Comparison of ENCODE assay signal across 14 mouse cellular contexts in the genomic region with DNA sequence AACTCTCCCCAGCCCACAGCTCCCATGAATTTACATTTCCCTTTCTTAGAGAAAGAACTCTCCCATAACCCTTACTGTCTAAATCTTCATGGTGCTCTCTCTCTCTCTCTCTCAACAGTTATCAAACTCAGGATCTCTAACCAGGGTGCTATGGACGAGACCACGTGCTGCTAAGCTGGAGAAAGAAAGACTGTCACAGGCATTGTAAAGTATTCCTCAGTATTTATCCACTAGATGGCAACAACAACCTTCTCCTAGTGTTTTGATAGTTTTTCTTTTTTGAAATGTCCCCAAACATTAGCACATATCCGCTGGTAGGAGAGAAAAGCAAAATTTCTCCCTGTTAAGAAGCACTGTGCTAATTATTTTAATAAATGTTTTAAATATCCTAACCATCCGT. TPM values are rescaled to one million over a fixed set of nuclear protein-coding genes. Genes with fewer than 3 reads are reported as not detected.
DNase-seq lines count a peak whose midpoint lies in the region; ATAC-seq and TF ChIP-seq lines count a peak whose summit lies in the region.
"Had no signal": no experiment of that assay in that cellular context is flagged by ENCODE, and none has a peak within 500 bp of the region (broad histone marks: within the 10 kb centered on the region; RNA-seq: fewer than 3 reads in every experiment).

No protein-coding gene starts in this region.

- H3K9me3 ChIP-seq in heart, postnatal 0 days (replicated peaks; ENCODE audit: control insufficient read depth, low read length) = no peaks in the 10 kb centered on the region
- H3K9me3 ChIP-seq in midbrain, embryonic 15.5 days = no peaks in the 10 kb centered on the region
- H3K9me3 ChIP-seq in midbrain, embryonic 13.5 days = no peaks in the 10 kb centered on the region

- H3K27me3 ChIP-seq in heart, postnatal 0 days (ENCODE audit: control insufficient read depth, insufficient read depth, low read length) = no peaks in the 10 kb centered on the region
- H3K27me3 ChIP-seq in midbrain, embryonic 15.5 days (replicated peaks) = no peaks in the 10 kb centered on the region
- H3K27me3 ChIP-seq in midbrain, embryonic 13.5 days = no peaks in the 10 kb centered on the region

- H3K9ac ChIP-seq in heart, postnatal 0 days (replicated peaks; ENCODE audit: low read depth, low read length) = no peak overlapping the region
- no peak overlapping the region for H3K9ac ChIP-seq in midbrain, embryonic 15.5 days
- H3K9ac ChIP-seq in midbrain, embryonic 13.5 days (replicated peaks) = no peak overlapping the region

- no peaks in the 10 kb centered on the region for H3K4me1 ChIP-seq in heart, postnatal 0 days (ENCODE audit: control insufficient read depth, insufficient read depth)
- no peaks in the 10 kb centered on the region for H3K4me1 ChIP-seq in midbrain, embryonic 15.5 days
- H3K4me1 ChIP-seq in midbrain, embryonic 13.5 days (replicated peaks) = no peaks in the 10 kb centered on the region

- no peak overlapping the region for H3K4me2 ChIP-seq in heart, postnatal 0 days (ENCODE audit: low read depth, low read length)
- no peak overlapping the region for H3K4me2 ChIP-seq in midbrain, embryonic 15.5 days
- no peak overlapping the region for H3K4me2 ChIP-seq in midbrain, embryonic 13.5 days (replicated peaks)

- no peak for DNase-seq in heart, postnatal 0 days (ENCODE audit: low spot score)
- DNase-seq in heart, postnatal 10 days = no peak
- DNase-seq in adipocyte (ENCODE audit: low spot score) = peak; percentile 29
- DNase-seq in naive thymus-derived CD4-positive, alpha-beta T cell, adult 2 months (ENCODE audit: low read depth) = peak; percentile 11
- no peak for DNase-seq in kidney, postnatal 4 days
- DNase-seq in adrenal gland, postnatal 25 days = no peak
- DNase-seq: cerebellum, postnatal 10 days; kidney, adult 18-20 months; lung, postnatal 36 days; thymus, postnatal 25 days had no signal

- no peak overlapping the region for H3K4me3 ChIP-seq in heart, postnatal 0 days (ENCODE audit: low read depth, low read length)
- no peak overlapping the region for H3K4me3 ChIP-seq in midbrain, embryonic 15.5 days
- no peak overlapping the region for H3K4me3 ChIP-seq in midbrain, embryonic 13.5 days (replicated peaks)

- intact Hi-C loops in heart, postnatal 10 days (cut with DNase I) = no loop called here

- H3K27ac ChIP-seq in heart, postnatal 0 days (ENCODE audit: low read depth) = no peak overlapping the region
- no peak overlapping the region for H3K27ac ChIP-seq in midbrain, embryonic 15.5 days
- H3K27ac ChIP-seq in midbrain, embryonic 13.5 days = no peak overlapping the region

- no peak for ATAC-seq in heart, postnatal 0 days (ENCODE audit: insufficient read depth, low read depth)
- peak; percentile 69; the same call in 1 of the 2 replicates for ATAC-seq in midbrain, embryonic 15.5 days (replicated peaks)
- ATAC-seq in midbrain, embryonic 13.5 days = no peak

- no peaks in the 10 kb centered on the region for H3K36me3 ChIP-seq in heart, postnatal 0 days (replicated peaks; ENCODE audit: control insufficient read depth, insufficient read depth, low read length)
- H3K36me3 ChIP-seq in midbrain, embryonic 15.5 days (replicated peaks) = no peaks in the 10 kb centered on the region
- peaks cover 5% of the 10 kb centered on the region; the same call in 1 of the 2 replicates for H3K36me3 ChIP-seq in midbrain, embryonic 13.5 days

- no peak for TF ChIP-seq EP300 in heart, postnatal 0 days (IDR thresholded peaks at IDR 0.05; ENCODE audit: low read depth)

- WGBS in heart, postnatal 0 days = 25% methylated on average over 4 of the region's 4 CpGs
- 35% methylated on average over 4 of the region's 4 CpGs for WGBS in midbrain, embryonic 15.5 days
- whole genome bisulfite sequencing in midbrain, embryonic 13.5 days = 38% methylated on average over 4 of the region's 4 CpGs

- TF ChIP-seq CTCF in heart, postnatal 0 days (IDR thresholded peaks at IDR 0.05; ENCODE audit: low read depth) = peak; percentile 46

RNA-seq across cellular contexts. Expression of gene Fam229b, which starts 12.3 kb away (rescaled TPM):
- 0.35 and 5.2 TPM in 2 replicates for total RNA-seq in heart, postnatal 0 days (2014; rRNA removed; ENCODE audit: low replicate concordance)
- 14.8 and 15.1 TPM in 2 replicates for polyA plus RNA-seq in heart, postnatal 0 days (2015; fragmentation: Nextera tagmentation; extraction: Ambion mirVana)
- 1 to 10 TPM; 4.6 to 5.0 TPM for total RNA-seq in heart, postnatal 10 days (2021)
- 31.4 and 34.3 TPM in 2 replicates for polyA plus RNA-seq in midbrain, embryonic 15.5 days (2015; fragmentation: Nextera tagmentation; extraction: Ambion mirVana)
- 30.6 and 31.7 TPM in 2 replicates for polyA plus RNA-seq in midbrain, embryonic 13.5 days (2015; fragmentation: Nextera tagmentation; extraction: Ambion mirVana)
- 0.67 and 3.7 TPM in 2 replicates for total RNA-seq in adrenal gland, postnatal 25 days (2021)

RNA-seq across cellular contexts. Expression of gene Tube1, which starts 12.4 kb away (rescaled TPM):
- total RNA-seq in heart, postnatal 0 days (2014; rRNA removed; ENCODE audit: low replicate concordance) = 1.7 and 2.0 TPM in 2 replicates
- polyA plus RNA-seq in heart, postnatal 0 days (2015; fragmentation: Nextera tagmentation; extraction: Ambion mirVana) = 1.6 and 1.9 TPM in 2 replicates
- total RNA-seq in heart, postnatal 10 days (2021) = 1 to 10 TPM; 2.3 to 2.7 TPM
- polyA plus RNA-seq in midbrain, embryonic 15.5 days (2015; fragmentation: Nextera tagmentation; extraction: Ambion mirVana) = 9.2 TPM in 2 replicates
- 10.6 and 12.0 TPM in 2 replicates for polyA plus RNA-seq in midbrain, embryonic 13.5 days (2015; fragmentation: Nextera tagmentation; extraction: Ambion mirVana)
- 1.8 and 3.1 TPM in 2 replicates for total RNA-seq in adrenal gland, postnatal 25 days (2021)

RNA-seq across cellular contexts. Expression of gene Ccn6, which starts 42.2 kb away (rescaled TPM):
- total RNA-seq in heart, postnatal 0 days (2014; rRNA removed; ENCODE audit: low replicate concordance) = not detected in 2 replicates
- polyA plus RNA-seq in heart, postnatal 0 days (2015; fragmentation: Nextera tagmentation; extraction: Ambion mirVana) = not detected in 2 replicates
- not detected for total RNA-seq in heart, postnatal 10 days (2021)
- polyA plus RNA-seq in midbrain, embryonic 15.5 days (2015; fragmentation: Nextera tagmentation; extraction: Ambion mirVana) = 0.31 and 0.36 TPM in 2 replicates
- polyA plus RNA-seq in midbrain, embryonic 13.5 days (2015; fragmentation: Nextera tagmentation; extraction: Ambion mirVana) = 0.32 and 0.53 TPM in 2 replicates
- total RNA-seq in adrenal gland, postnatal 25 days (2021) = 0.82 TPM in 1 of 2 replicates, not detected in the other
- total RNA-seq: heart, adult 8-10 months; neutrophil, adult 5-6 weeks had no signal

Comparison
In these comparisons a context has a peak if more than half of its experiments do, and no peak if none do; other contexts are left out.
1. DNase-seq: peak in adipocyte (single experiment) and naive thymus-derived CD4-positive, alpha-beta T cell, adult 2 months (single experiment); none in heart, postnatal 0 days (single experiment), heart, postnatal 10 days (0 of 2), kidney, postnatal 4 days (0 of 2) and adrenal gland, postnatal 25 days (single experiment).